Mouse (Mus musculus) left cerebral cortex, adult 18-20 months (tissue): ENCODE results near the gene Rreb1. TPM values are rescaled to one million over a fixed set of nuclear protein-coding genes. Genes with fewer than 3 reads are reported as not detected.

Source experiments
- DNase-seq, 2 experiments: peaks; one replicate each; pipeline ENCODE4 v3.0.0; 2021 to 2022; ENCODE audit warnings: low spot score in 2 of 2, mixed read lengths in 1 of 2
- total RNA-seq, 2 experiments: library from RNA; stranded (reverse); gene quantifications; 2 replicates each; pipeline ENCODE4 v1.2.3; 2021

The Rreb1 gene
- total RNA-seq, 2 experiments from 2014 or later: 35.5 to 42.3 TPM

DNA sequence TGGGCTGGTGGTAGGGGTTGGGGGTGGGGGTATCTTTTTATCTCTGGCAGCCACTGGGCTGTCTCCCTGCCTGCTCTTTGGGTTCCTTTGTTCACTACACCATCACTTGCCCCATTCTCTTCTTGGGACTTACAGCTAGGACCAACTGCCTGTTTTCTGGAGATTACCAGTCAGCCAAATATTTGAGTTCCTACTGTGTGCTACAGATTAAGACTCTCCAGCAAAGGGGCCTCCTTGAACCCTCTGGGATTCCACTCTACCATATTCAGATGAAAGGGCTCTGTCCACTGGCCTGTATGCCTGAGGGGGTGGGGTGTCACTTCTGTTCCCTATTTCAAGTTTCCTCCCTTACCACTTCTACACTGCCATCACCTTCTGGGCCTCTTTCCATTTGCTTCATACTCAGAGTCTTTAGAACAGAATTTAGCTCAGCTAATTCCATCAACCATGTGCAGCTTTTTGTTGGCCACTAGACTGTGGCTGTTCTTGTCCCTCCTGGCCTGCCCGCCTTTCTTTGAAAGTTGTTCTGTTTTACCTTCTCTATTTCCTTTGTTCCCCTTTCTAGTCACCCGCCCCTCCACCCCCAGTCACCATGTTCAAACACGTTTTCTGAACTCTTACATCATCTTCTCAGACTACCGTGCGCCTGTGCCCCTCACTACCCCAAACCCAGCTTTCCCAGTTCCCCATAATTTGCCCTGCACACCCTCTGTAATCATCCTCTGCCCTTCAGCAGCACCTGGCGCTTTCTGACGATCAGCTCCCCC, 95.1 kb downstream of the Rreb1 start:
- no peak for DNase-seq

DNA sequence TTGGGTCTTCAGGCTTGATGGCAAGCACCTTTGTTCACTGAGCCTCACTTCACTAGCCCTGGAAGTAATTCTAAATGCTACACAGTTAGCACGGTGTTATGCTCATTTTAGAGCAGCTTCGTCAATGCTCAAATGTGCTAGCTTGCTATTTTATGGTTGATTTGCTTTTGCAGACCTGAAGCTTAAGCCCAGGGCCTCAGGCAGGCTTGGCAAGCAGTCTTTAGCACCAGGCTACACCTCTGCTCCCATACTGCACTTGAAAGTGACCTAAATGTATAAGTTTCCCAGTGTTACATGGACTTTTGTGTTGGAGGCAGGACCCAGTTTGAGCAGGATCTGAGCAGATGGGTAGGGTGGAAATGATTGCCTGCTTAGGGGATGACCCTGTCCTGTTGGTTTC, 97.7 kb downstream of the Rreb1 start:
- DNase-seq: no peak

DNA sequence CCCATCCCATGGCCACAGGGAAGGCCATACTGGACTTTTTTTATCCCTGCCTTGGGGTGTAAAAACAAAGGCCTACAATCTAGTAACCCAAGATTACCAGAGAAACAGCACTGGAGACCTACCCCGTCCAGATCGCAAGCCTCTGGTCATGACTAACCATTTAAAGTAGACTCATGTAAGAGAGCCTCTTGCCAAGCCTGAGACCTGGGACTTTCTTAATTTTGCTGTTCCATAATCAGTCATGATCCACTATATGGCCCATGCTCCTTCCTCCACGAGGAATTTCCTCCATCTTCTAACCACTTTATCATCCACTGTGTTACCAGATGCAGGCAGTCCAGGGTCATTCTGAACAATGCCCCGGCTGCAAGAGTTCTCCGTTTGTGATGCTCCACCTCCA, 98.2 kb downstream of the Rreb1 start:
- DNase-seq: no peak

DNA sequence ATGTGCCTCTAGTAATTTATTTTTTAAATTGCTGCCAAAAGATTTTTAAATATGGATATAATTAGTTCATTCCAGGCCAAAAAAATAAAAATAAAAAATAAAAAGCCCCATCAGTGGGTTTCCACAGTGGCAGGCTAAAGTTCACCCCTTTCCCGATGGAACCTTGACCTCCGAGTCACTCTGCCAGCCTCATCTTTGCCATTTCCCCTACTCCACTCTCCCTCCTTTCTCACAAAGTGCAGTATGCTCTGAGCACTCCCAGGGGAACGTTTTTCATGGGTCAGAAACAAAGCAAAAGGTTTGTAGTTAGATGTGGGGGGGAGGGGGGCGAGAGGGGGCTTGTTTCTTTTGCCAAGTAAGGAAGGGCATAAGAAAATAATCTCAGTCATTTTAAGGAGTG, 98.6 kb downstream of the Rreb1 start:
- no peak for DNase-seq

DNA sequence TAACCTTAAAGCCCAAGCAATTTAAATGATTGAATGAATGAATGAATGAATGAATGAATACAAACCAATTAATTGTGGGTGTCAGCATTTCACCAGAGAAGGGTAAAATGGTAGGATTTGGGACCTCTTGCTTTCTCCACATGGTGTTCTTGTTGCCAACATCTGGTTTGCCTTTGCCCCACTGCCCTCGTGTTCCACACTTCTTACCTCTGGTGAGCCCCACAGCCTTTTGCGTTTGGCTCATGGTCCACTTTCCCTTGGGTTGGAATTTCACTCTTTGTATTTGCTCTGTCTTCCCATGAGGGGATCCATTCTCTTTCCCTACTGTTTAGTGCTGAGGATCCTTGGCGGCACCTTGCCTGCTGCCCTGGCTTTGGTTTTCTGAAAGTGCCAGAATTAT, 99.0 kb downstream of the Rreb1 start:
- DNase-seq: no peak

DNA sequence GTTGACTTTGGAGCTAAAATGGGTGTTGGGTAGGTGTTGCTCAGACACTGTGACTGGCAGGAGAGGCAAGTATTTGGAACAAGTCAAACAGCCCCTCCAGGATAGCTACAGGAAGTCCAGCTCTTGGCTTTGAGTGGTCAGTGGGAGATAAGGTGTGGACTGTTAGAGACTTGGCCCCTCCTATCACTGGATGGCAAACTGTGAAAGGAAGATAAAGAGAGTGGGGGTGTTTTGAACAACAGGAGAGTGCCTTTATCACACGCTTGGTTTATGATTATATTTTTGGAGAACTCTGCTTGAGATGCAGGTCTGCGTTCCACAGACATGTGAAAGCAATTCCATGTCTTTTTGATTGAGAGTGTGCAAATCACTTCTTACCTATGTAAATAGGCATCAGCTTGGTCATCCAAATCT, 100.7 kb downstream of the Rreb1 start:
- no peak for DNase-seq

DNA sequence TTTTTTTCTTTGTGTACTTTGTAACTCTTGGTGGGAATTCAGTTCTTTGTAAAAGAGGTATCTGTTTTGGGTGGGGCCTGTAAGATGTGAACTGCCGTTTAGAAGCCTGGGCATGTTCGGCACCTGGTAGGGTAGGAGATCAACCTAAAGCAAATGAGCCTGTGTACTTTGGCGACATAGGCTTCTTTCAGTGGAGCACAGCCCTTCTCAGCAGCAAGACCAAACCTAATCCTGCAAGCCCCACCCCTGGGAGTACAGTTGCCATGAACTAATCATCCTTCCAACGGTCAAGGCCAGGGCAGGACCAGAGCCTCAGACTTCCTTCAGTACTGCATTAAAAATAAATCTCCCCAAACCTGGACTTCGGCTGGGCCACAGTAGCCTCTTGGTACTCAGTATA, 101.4 kb downstream of the Rreb1 start:
- DNase-seq: no peak

DNA sequence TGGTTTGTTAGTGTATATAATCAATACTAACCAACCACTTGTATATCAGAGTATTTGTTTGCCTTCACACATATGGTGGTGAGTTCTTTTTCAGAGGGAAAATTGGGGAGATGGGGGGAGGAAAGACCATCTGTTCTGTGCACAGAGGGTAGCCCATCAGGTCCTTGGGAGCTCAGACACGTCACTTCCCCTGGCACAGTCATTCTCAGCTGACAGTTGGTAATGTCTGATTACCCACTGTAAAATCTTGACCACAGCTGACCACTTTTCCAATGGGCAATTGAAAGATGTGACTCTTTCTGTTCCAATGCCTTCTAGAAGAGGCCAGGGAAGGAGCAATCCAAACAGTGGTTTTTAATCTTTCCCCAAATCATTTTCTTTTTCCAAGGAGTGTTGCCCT, 101.8 kb downstream of the Rreb1 start:
- DNase-seq: no peak

DNA sequence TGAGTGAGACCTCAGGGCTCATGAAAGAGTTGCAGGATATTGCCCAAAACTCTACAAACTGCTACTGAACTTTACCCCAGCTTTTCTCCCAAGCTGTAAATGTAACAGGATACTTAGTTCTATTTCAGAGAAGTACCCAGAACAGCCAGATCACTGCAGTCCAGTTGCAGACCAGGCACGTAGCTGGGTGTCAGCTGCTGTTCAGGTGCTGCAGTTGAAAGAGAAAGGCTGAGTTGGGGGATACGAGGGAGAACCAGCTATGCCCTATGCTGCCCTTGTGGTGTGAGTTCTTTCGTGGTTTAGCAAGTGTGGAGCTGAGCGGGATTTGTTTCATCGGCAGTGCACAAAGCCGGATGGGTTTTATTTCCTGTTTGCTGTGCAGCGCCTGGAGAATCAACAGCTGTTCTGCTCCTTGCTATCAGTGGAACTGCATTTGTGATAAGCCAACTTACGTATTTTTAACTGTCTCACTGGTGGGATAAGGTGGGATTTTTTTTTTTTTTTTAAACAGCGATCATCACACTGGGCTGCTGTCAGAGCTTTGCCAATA, 102.5 kb downstream of the Rreb1 start:
- DNase-seq: no peak

DNA sequence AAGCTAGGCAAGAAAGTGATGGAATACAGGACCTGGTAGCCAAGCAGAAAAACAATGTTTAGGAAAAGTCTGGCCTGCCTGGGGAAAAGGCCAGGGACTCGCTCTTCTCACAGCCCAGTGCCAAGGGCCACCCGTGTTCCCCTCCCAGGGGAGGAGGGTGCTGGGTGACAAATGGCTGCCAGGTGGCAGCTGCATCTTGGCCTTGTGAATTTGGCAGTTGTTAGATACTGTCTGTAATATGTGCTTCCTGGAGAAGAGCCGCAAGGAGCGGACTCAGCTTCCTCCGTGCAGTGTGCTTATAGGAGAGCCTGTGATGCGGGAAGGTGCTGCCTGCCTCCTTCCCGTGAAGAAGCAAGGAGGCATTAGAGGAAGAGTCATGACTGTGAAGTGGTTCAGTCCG, 104.3 kb downstream of the Rreb1 start:
- no peak for DNase-seq

DNA sequence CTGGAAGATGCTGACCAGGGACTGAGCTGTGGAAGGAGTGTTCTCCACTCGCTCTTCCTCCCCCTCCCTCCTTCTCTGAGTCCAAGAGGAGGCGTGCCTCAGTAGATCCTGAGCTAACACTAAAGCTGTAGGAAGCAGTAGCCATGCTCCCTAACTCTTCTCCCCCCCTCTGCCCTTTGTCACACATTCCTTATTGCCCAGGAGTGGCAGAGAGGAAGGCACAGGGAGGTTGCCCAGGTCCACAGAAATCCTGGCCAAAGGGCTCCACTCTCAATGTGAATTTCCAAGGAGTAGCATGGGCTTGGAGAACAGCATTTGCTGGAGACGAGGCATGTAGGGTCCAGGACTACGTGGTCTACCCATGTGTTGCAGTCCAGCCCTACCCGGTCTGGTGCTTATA, 104.8 kb downstream of the Rreb1 start:
- no peak for DNase-seq

DNA sequence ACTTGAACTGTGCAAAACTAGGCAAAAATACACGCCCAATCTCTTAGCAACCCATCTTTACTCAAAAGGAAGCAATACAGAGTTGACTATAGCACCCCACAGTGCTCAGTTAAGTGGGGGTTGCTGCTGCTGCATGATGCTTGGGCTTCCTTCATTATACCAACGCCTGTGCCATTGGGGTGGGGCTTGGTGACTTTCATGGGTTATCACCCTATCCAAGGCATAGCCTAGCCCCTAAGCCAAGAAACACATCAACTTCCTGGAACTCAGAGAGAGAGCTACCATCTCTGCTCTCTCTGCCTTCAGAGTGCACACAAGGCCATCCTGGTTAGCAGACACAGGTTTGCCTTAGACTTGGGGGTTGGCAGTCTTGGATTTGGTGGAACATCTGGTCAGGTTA, 107.2 kb downstream of the Rreb1 start:
- no peak for DNase-seq

DNA sequence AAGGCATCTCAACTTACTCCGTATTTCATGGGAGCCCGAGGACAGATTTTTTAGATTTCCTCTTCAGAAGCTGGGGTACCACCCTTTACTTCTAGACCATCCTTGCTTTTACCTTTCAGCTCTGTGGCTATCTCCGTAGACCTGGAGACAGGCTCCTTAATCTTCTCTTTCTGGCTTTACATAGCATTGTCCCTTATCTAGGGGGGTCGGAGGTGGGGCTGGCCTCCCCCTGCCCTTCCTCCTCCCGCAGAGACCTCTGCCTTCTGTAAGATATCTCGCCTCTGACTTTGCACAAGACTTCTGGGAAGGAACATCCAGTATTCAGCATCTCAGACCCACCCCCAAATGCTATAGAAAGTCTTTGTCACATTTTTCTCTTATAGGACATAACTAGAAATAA, 107.8 kb downstream of the Rreb1 start:
- no peak for DNase-seq

DNA sequence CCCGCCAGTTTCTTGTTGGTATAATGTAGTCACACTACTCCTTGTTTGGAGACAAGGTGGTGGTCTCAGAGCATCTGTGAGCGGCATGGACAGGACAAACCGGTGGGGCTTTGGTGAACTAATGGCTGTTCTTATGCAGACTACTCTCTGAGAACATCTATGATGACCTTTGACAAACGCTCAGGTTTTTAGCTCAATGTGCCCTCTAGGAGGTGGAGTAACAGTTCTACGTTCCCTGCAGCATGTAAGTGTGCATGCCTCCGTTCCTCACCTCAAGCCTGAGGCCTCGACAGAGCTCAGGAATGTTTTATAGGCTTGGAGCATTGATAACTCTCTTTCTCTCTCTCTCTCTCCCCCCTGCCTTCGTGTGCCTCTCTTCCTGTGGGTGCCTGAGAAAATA, 116.6 kb downstream of the Rreb1 start:
- DNase-seq: no peak

DNA sequence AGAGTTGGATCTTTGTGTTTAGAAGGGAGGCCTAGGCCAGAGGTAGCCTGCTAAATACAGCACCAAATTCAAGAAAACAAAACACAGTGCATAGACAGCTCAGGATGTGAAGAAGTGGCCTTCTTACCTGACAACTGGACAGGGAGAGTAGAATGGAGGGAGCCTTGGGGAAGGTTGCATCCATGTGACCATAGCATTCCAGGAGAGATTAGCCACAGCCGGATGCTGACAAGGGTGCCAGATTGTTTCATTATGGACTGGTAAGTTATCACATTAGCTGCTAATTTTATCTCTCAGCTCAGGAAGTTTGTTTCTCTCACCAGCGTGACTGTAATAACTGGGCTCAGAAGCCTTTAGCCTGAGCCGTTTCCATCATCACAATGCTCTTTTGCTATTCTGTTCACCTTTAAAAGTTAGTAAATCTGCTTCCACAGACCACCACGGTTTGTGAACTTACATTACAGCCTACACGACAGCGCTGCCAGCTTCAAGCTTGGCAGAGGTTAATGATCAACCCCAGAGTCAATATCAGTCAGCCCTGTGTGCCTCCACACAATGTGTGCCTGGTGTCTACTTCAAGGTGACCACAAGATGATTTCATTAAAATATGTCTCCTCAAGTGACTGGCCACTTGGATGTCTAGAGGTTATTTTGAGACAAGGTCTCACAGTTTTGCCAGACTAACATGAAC, 117.5 kb downstream of the Rreb1 start:
- DNase-seq: no peak

DNA sequence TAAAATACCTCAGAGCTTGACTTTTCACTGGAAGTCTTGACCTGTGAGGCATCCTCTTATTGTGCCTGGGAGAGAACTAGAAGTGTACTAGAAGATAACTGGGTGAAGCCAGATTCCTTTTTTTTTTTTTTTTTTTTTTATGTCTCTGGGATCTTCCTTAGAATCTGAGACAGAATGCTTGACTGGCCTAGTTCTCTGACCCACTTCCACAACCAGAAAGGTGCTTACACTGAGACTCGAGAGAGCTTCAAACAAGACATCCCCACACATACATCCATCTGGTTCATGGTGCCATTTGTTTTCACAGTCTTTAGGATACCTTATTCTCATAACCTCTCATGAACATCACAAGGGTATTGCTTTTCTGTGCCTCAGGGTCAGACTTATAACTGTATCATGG, 118.2 kb downstream of the Rreb1 start:
- no peak for DNase-seq

DNA sequence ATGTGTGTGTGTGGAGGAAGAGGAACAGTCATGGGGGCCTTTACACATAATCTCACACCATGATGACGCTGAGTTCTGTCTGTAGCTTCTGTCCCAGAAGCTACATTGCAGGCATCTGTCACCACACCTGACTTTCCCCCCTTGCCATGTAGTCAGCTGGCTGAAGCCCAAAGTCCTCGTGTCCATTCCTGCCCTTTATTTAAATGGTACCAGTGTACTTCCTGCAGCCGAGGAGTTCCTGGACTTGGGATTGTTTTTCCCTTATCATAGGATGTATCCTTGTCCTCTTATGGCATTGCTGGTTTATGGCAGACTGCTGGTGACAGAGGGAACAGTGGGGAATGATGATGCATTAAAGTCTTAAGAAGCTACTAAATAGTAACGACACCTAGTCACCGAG, 120.6 kb downstream of the Rreb1 start:
- DNase-seq: no peak

DNA sequence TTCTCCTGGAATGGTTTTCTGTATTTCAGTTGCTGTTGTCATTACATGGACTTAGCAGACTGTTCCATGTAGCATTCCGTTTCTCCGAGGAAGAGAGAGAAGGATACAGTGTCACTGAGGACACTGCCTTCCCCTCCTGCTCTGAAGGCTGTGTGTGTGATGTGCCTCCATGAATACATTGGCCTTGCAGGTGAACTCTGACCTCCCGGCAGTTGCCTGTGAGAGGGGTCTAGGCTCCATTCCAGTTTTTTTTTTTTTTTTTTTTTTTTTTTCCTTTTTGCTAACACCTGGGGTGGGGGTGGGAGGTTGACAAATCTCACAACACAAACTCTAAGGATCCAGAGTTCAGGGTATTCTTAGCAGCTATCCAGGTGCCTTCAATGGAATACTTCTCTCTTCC, 124.8 kb downstream of the Rreb1 start:
- DNase-seq: no peak

DNA sequence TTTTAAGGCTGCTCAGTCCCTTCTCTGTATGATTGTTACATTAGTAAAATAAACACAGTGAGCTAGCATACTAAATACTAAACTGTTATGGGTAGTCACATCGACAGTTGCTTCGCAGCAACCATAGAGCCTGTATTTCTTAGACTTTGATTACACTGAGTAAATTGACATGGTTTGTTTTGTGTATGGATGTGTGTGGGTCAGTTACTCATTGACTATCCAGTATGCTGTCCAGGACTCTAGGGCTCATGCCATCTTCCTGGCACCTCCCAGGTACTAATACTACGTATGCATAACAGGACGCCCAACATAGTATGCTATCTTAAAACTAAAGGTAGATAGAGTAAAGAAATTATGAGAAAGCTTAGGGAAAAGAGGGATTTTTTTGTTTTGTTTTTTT, 125.3 kb downstream of the Rreb1 start:
- no peak for DNase-seq

DNA sequence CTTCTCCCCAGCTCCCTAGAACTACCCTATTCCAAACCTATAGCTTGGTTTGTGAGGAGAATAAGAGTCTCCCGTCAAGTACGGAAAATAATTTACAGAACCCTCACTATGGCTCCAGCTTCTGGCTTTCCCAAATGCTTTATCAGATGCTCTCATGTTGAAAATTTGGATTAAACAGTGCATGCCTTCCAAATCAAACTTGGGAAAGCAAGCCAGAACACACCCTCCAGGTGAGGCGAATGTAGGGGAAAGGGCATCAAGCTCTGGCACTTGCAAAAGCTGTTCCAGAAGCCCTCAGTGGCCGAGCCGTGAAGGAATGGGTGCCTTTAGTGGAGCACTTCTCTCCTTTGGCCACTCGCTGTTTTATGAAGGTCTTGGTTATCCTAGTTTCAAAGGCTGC, 126.2 kb downstream of the Rreb1 start:
- no peak for DNase-seq

DNA sequence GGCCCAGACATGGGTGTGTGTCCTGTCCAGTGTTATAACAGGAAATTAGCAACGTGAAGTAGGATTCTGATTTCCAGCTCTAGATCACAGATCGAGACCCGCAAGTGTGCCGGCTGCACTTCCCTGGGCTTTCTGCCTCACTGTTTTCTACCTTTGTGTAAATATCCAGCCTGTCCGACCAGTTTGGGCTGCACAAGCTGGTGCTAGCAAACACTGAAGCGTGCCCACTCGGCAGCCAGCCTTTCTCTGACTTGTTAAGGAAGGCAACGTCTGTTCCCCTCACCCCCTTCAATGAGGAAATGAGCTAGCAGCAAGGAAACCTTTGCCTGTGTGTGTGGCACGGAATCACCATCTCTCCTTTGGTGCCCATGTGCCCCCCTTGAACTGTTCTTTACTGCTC, 129.9 kb downstream of the Rreb1 start:
- peak in 1 of 2 experiments; percentile 17 for DNase-seq

DNA sequence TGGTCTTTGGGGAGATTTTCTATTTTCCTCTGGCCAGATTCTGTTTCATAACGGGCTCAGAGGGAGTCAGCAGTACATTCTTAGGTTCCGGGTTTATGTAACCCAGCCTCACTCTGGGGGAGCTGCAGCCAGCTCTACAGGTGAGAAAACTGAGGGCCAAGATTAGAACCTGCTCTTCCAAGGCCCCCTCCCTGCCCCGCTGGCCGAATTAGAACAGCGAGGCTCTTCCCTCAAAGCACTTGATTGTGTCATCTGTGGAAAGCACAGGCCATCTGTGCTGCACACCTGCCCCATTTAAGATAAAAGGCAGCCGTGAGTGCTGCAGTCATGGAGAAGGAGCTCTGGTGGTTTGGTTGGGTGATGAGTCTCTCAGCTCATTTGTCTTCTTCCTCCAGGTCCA, 130.3 kb downstream of the Rreb1 start:
- peak in 1 of 2 experiments; percentile 15 for DNase-seq

DNA sequence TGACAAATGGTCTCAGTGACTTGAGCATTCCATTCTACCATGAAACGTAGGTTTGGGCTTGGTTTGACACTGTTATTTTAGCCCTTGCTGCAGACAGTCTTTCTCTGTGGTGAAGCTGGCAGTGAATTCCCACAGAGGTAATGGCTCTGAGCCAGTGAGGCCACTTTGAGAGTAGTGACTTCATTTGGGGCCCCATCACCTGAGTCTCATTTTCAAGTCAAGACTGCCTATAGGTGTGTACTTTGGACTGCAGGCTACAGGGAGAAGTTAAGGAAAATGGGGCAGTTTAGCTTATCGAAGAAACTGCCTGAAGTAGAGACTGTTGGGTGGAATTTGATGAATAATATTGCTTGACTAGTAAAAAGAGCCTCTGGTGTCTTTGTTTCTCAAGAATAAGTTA, 131.0 kb downstream of the Rreb1 start:
- no peak for DNase-seq
